Mouse (Mus musculus): Measurements from ENCODE around the gene Olfr874. TPM values are rescaled to one million over a fixed set of nuclear protein-coding genes. Genes with fewer than 3 reads are reported as not detected.

Olfr874 gene
- total RNA-seq (2023), result not detected

DNA sequence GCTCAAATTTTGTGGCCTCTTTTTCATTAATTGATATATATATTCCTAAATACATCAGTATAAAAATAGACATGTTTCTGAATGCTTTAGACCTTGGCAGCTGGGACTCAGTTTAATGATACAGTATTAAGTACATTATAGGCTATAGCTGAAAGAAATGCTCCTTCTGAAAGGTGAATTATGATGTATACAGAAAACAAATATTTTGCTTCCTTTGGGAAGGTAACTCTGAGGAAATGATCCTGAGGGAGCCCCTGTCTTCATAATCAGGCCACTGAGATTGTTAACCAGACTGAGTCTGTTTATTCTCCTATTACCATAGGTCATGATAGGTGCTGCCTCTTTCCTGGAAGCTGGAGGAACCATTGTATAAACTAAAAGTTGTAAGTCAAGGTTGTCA is at the start of gene Olfr874:
Gene Olfr874 (plus strand): TSS at position 301 of the 400 bp plus-strand sequence.

DNA sequence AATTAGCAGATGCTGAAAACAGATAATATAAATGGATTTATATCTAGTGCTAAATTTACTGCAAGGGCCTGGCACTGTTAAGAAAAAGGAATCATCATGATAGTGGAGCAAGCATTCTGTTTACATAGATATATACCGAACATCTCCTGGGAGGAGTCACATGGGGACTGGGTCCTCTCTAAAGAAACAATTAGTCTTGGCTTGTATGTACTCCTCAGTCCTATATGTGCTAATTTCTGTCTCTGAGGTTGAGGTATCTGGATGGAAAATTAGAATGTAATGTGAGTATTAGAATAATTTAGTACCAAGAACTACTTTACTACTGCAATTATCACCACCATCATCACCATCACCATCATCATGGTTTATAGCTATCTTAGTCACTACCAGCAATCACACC is 28.8 kb upstream of the Olfr874 start, which contains the start of gene Olfr160:
Gene Olfr160 (minus strand): TSS at position 101 of the 400 bp plus-strand sequence.

DNA sequence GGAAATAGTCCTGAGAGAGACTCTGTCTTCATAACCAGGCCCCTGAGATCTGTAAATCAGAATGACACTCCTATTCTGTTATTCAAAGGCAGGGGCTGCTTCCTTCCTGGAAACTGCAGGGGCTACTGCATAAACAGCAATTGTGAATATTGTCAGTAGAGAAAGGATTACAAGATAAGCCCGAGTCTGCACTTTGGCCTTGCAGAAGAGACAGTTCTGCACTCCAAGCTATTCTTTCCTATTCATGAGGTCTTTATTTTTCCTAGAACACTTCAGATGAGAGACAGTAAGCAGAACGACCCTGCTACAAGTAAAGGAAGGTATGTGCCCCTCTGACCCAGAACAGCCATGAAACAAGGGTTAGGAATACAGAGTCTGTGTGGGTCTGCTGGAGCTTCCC is 26.9 kb downstream of the Olfr874 start, which contains the start of gene Olfr875:
Gene Olfr875 (plus strand): TSS at position 99 of the 400 bp plus-strand sequence.

Other genes with a start within 250 kb of the Olfr874 start
- gene Esam, start 217.0 kb upstream of the Olfr874 start, total RNA-seq (2023), result 0.70 TPM
- not detected for gene Vsig2, start 205.9 kb upstream of the Olfr874 start, total RNA-seq (2023)
- gene Nrgn, start 192.2 kb upstream of the Olfr874 start, total RNA-seq (2023), result 4.8 TPM
- gene Siae, start 189.4 kb upstream of the Olfr874 start, total RNA-seq (2023), result 6.8 TPM
- not detected for gene Spa17, start 131.4 kb upstream of the Olfr874 start, total RNA-seq (2023)
- 65.6 TPM for gene Tbrg1, start 87.8 kb upstream of the Olfr874 start, total RNA-seq (2023)
- gene Panx3, start 75.9 kb upstream of the Olfr874 start, total RNA-seq (2023), result not detected
- gene Olfr160, start 28.9 kb upstream of the Olfr874 start, total RNA-seq (2023), result not detected
- gene Olfr875, start 26.8 kb downstream of the Olfr874 start, total RNA-seq (2023), result not detected
- not detected for gene Olfr876, start 57.9 kb downstream of the Olfr874 start, total RNA-seq (2023)
- gene Olfr877, start 109.2 kb downstream of the Olfr874 start, total RNA-seq (2023), result not detected
- gene Olfr145, start 151.6 kb downstream of the Olfr874 start, total RNA-seq (2023), result not detected
- gene Olfr878, start 172.7 kb downstream of the Olfr874 start, total RNA-seq (2023), result not detected
- gene Olfr881, start 246.7 kb downstream of the Olfr874 start, total RNA-seq (2023), result not detected